Mouse (Mus musculus): Measurements from ENCODE around the gene Dock1. TPM values are rescaled to one million over a fixed set of nuclear protein-coding genes. Genes with fewer than 3 reads are reported as not detected.

Dock1 gene
- polyA plus RNA-seq, 1 experiment: 54.8 TPM

- Histone ChIP-seq H3K9me3 (replicated peaks; ENCODE audit: control insufficient read depth, insufficient read depth, low read length, poor library complexity, severe bottlenecking) (no peaks in the 10 kb centered on the region), H3K27ac (ENCODE audit: insufficient read depth, low read length) (no peak overlapping the region)
- TF ChIP-seq POLR2A (IDR thresholded peaks at IDR 0.05; ENCODE audit: insufficient read depth, low read length) (no peak), EP300 (IDR thresholded peaks at IDR 0.05; ENCODE audit: insufficient read depth, low read depth, low read length) (no peak), CTCF (IDR thresholded peaks at IDR 0.05; ENCODE audit: low read depth, low read length) (no peak)
Measured at GRCm38 (mm10) chr7:135024531-135024930, 354.1 kb downstream of the Dock1 start.

GRCm38 (mm10) chr7:135028716-135029115 lies 358.3 kb downstream of the Dock1 start:
- no peak overlapping the region for H3K4me3 ChIP-seq (ENCODE audit: low read depth, low read length)
- TF ChIP-seq CTCF (IDR thresholded peaks at IDR 0.05; ENCODE audit: low read depth, low read length) (no peak), EP300 (IDR thresholded peaks at IDR 0.05; ENCODE audit: insufficient read depth, low read depth, low read length) (no peak), POLR2A (IDR thresholded peaks at IDR 0.05; ENCODE audit: insufficient read depth, low read length) (no peak)
- no peaks in the 10 kb centered on the region for H3K4me1 ChIP-seq (ENCODE audit: control insufficient read depth, insufficient read depth, low read length)
- H3K9ac ChIP-seq (ENCODE audit: low read depth, poor library complexity, severe bottlenecking): no peak overlapping the region
- H3K27ac ChIP-seq (ENCODE audit: insufficient read depth, low read length): no peak overlapping the region
- H3K9me3 ChIP-seq (replicated peaks; ENCODE audit: control insufficient read depth, insufficient read depth, low read length, poor library complexity, severe bottlenecking): no peaks in the 10 kb centered on the region
- H3K27me3 ChIP-seq (ENCODE audit: control insufficient read depth, insufficient read depth, low read length, poor library complexity, severe bottlenecking): no peaks in the 10 kb centered on the region
- no peaks in the 10 kb centered on the region for H3K36me3 ChIP-seq (ENCODE audit: control insufficient read depth, insufficient read depth, low read length, poor library complexity, severe bottlenecking)

More at GRCm38 (mm10) chr7:135024531-135024930, 354.1 kb downstream of the Dock1 start:
- Histone ChIP-seq H3K9ac (ENCODE audit: low read depth, poor library complexity, severe bottlenecking) (no peak overlapping the region), H3K27me3 (ENCODE audit: control insufficient read depth, insufficient read depth, low read length, poor library complexity, severe bottlenecking) (no peaks in the 10 kb centered on the region), H3K36me3 (ENCODE audit: control insufficient read depth, insufficient read depth, low read length, poor library complexity, severe bottlenecking) (no peaks in the 10 kb centered on the region), H3K4me1 (ENCODE audit: control insufficient read depth, insufficient read depth, low read length) (no peaks in the 10 kb centered on the region), H3K4me3 (ENCODE audit: low read depth, low read length) (no peak overlapping the region)

GRCm38 (mm10) chr7:135029136-135029535 lies 358.7 kb downstream of the Dock1 start:
- H3K36me3 ChIP-seq (ENCODE audit: control insufficient read depth, insufficient read depth, low read length, poor library complexity, severe bottlenecking): no peaks in the 10 kb centered on the region
- no peak overlapping the region for H3K9ac ChIP-seq (ENCODE audit: low read depth, poor library complexity, severe bottlenecking)
- H3K9me3 ChIP-seq (replicated peaks; ENCODE audit: control insufficient read depth, insufficient read depth, low read length, poor library complexity, severe bottlenecking): no peaks in the 10 kb centered on the region
- no peaks in the 10 kb centered on the region for H3K27me3 ChIP-seq (ENCODE audit: control insufficient read depth, insufficient read depth, low read length, poor library complexity, severe bottlenecking)
- no peaks in the 10 kb centered on the region for H3K4me1 ChIP-seq (ENCODE audit: control insufficient read depth, insufficient read depth, low read length)
- H3K4me3 ChIP-seq (ENCODE audit: low read depth, low read length): no peak overlapping the region
- TF ChIP-seq EP300 (IDR thresholded peaks at IDR 0.05; ENCODE audit: insufficient read depth, low read depth, low read length) (no peak), CTCF (IDR thresholded peaks at IDR 0.05; ENCODE audit: low read depth, low read length) (no peak), POLR2A (IDR thresholded peaks at IDR 0.05; ENCODE audit: insufficient read depth, low read length) (no peak)
- no peak overlapping the region for H3K27ac ChIP-seq (ENCODE audit: insufficient read depth, low read length)

- no peaks in the 10 kb centered on the region for H3K9me3 ChIP-seq (replicated peaks; ENCODE audit: control insufficient read depth, insufficient read depth, low read length, poor library complexity, severe bottlenecking)
- TF ChIP-seq EP300 (IDR thresholded peaks at IDR 0.05; ENCODE audit: insufficient read depth, low read depth, low read length) (no peak), POLR2A (IDR thresholded peaks at IDR 0.05; ENCODE audit: insufficient read depth, low read length) (no peak), CTCF (IDR thresholded peaks at IDR 0.05; ENCODE audit: low read depth, low read length) (no peak)
- H3K36me3 ChIP-seq (ENCODE audit: control insufficient read depth, insufficient read depth, low read length, poor library complexity, severe bottlenecking): no peaks in the 10 kb centered on the region
- no peak overlapping the region for H3K4me3 ChIP-seq (ENCODE audit: low read depth, low read length)
- H3K4me1 ChIP-seq (ENCODE audit: control insufficient read depth, insufficient read depth, low read length): no peaks in the 10 kb centered on the region
- no peaks in the 10 kb centered on the region for H3K27me3 ChIP-seq (ENCODE audit: control insufficient read depth, insufficient read depth, low read length, poor library complexity, severe bottlenecking)
- no peak overlapping the region for H3K27ac ChIP-seq (ENCODE audit: insufficient read depth, low read length)
- no peak overlapping the region for H3K9ac ChIP-seq (ENCODE audit: low read depth, poor library complexity, severe bottlenecking)
Measured at GRCm38 (mm10) chr7:135031466-135031865, 361.0 kb downstream of the Dock1 start.

- Histone ChIP-seq H3K4me3 (ENCODE audit: low read depth, low read length) (no peak overlapping the region), H3K4me1 (ENCODE audit: control insufficient read depth, insufficient read depth, low read length) (no peaks in the 10 kb centered on the region), H3K36me3 (ENCODE audit: control insufficient read depth, insufficient read depth, low read length, poor library complexity, severe bottlenecking) (no peaks in the 10 kb centered on the region), H3K27ac (ENCODE audit: insufficient read depth, low read length) (no peak overlapping the region), H3K9me3 (replicated peaks; ENCODE audit: control insufficient read depth, insufficient read depth, low read length, poor library complexity, severe bottlenecking) (no peaks in the 10 kb centered on the region), H3K9ac (ENCODE audit: low read depth, poor library complexity, severe bottlenecking) (no peak overlapping the region), H3K27me3 (ENCODE audit: control insufficient read depth, insufficient read depth, low read length, poor library complexity, severe bottlenecking) (no peaks in the 10 kb centered on the region)
- TF ChIP-seq EP300 (IDR thresholded peaks at IDR 0.05; ENCODE audit: insufficient read depth, low read depth, low read length) (no peak), POLR2A (IDR thresholded peaks at IDR 0.05; ENCODE audit: insufficient read depth, low read length) (no peak), CTCF (IDR thresholded peaks at IDR 0.05; ENCODE audit: low read depth, low read length) (no peak)
Measured at GRCm38 (mm10) chr7:135034811-135035210, 364.4 kb downstream of the Dock1 start.

- TF ChIP-seq EP300 (IDR thresholded peaks at IDR 0.05; ENCODE audit: insufficient read depth, low read depth, low read length) (no peak), POLR2A (IDR thresholded peaks at IDR 0.05; ENCODE audit: insufficient read depth, low read length) (no peak), CTCF (IDR thresholded peaks at IDR 0.05; ENCODE audit: low read depth, low read length) (no peak)
- H3K9me3 ChIP-seq (replicated peaks; ENCODE audit: control insufficient read depth, insufficient read depth, low read length, poor library complexity, severe bottlenecking): no peaks in the 10 kb centered on the region
- H3K4me3 ChIP-seq (ENCODE audit: low read depth, low read length): no peak overlapping the region
Measured at GRCm38 (mm10) chr7:135035651-135036050, 365.2 kb downstream of the Dock1 start.

More at GRCm38 (mm10) chr7:135035651-135036050, 365.2 kb downstream of the Dock1 start:
- no peaks in the 10 kb centered on the region for H3K27me3 ChIP-seq (ENCODE audit: control insufficient read depth, insufficient read depth, low read length, poor library complexity, severe bottlenecking)
- no peak overlapping the region for H3K27ac ChIP-seq (ENCODE audit: insufficient read depth, low read length)
- no peak overlapping the region for H3K9ac ChIP-seq (ENCODE audit: low read depth, poor library complexity, severe bottlenecking)
- H3K4me1 ChIP-seq (ENCODE audit: control insufficient read depth, insufficient read depth, low read length): no peaks in the 10 kb centered on the region
- H3K36me3 ChIP-seq (ENCODE audit: control insufficient read depth, insufficient read depth, low read length, poor library complexity, severe bottlenecking): no peaks in the 10 kb centered on the region
